Mouse (Mus musculus) frontal cortex, postnatal 14 days (tissue): ENCODE data around the gene Mapk8ip2.
"Not testable (repeated sequence)": the region's sequence is repeated elsewhere in the genome, so short reads cannot be mapped to it uniquely, and the experiment has no call there.

Experiments
- DNase-seq, 2 experiments: peaks; one replicate each; pipeline ENCODE4 v3.0.0; 2022; ENCODE audit warnings: low spot score in 2 of 2

The Mapk8ip2 gene

DNA sequence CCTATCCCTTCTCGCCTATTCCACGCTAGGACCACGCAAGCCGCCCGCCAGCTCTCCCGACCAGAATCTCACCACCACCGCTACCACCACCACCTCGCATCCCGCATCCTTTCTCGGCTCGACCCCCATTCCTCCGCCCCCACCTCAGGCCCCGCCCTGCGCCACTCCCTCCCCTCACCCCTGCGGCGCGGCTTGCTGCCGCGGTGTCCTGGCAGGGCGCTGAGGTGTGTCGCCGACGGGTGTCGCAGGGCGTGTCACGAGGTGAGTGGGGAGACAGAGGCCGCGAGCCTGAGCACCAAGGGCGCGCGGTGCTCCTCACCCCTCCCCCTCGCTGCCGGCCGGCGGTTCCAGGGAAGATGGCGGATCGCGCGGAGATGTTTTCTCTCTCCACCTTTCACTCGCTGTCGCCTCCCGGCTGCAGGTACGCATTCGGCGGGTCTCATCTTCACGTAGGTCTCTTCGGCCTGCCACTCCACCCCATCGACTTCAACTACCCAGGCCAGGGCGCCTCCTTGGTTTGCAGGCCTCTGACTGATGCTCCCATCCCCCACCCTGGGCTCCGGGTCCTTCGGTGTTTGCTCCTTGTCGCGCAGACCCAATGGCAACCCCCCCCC is at the start of gene Mapk8ip2:
Gene Mapk8ip2, plus strand, starts transcription at position 49 of the 614 bp plus-strand sequence.
- peak; percentile 43 to 48 for DNase-seq

DNA sequence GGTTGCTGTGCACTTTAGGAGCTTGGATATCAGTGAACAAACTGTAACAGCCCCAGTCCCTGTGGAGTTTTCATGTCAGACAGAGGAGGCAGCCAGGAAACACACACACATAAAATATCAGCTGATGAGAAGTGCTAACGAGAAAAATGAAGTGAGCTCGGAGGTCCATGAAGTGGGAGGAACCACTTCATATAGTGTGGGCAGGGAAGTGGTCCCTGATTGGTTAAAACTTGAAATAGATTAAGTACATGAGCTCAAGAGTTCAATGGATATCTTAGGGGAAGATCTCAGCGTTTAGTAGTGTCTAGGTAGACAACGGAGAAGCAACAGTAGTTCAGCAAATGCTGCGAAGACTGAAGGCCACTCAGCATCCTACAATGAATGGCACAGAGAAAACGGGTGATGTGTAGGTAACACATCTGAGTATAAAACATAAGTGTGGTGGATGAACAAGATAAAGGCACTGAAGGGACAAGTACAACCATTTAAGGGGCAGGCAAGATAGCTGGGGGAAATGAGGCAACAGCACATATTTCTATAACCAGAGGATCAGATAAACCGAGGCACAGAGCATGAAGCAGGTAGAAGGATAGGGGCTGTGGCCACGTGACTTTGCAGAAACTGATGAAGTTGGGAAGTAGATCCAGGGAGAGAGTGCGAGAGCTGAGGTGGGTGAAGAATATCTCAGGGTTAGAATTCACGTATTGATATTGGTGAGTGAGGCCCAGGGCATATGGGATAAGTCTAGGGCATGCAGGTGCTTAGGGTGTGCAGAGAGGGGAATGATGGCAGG is 48.7 kb upstream of the Mapk8ip2 start:
- no peak for DNase-seq

DNA sequence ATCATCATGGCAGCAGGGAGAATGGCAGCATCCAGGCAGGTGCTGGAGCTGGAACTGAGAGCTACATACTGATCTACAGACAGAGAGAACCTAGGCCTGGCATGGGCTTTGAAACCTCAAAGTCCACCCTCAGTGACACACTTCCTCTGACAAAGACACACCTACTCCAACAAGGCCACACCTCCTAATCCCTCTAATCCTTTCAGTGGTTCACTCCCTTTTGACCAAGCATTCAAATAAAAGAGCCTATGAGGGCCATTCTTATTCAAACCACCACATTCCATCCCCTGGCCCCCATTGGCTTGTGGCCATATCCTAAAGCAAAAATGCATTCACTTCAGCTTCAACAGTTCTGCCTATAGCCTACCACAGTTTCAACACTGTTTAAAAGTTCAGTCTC is 47.0 kb upstream of the Mapk8ip2 start:
- DNase-seq = no peak

DNA sequence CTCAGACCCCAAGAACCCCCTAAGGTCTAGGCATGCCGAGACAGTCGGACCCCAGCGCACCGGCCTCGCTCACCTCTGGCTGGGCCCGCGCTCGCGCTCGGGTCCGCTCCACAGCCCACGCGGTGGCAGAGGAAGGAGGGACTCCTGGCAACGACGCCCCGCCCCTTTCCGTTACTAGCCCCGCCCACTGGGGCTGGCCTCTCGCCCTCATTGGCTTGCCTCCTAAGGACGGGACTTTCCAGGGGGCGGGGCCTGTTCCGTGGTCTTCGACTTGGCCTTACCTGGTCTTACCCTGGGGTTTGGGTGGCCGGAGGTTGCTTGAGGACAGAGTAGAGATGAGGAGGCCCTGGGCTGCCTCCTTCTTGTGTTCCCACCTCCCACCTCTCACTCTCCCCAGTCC is 43.6 kb upstream of the Mapk8ip2 start, which contains the start of gene Syce3:
Gene Syce3, minus strand, starts transcription at position 386 of the 400 bp plus-strand sequence.
- DNase-seq = no peak

DNA sequence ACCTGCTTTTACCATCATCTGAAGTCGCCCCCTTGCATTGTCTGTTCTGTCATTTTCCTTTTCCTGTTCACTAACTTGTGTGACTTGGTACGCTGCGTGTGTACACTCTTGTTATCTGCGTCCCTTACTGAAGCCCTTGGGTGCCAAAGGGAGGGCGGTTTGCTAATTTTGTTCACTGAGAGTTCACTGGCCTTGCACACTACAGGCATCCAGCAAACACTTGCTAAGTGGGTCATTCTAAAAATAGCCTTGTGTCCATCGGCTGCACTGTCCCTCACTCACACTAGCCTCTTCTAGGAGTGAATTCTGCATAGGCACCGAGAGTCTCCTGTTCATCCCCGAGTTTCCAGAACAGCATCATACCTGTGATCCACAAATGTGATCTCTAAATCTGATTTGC is 38.4 kb upstream of the Mapk8ip2 start:
- no peak for DNase-seq

DNA sequence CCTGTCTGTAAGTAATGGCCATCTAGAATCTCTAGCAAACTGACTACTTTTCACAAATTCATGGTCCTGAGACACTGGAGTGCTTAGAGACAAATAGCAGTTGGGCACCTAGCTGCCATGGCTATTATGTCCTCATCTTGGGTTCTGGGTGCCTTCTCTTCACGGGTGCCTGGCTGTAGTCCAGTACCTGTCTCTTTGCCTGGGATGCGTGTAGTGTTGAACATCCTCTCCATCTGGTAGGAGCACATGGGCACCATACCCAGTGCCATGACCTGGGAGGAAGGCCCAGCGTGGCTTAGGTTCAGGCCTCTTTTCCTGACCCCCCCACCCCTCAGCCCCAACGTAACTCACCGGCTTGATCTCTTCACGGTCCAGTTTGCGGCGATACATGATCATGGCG is 31.8 kb upstream of the Mapk8ip2 start:
- no peak for DNase-seq

DNA sequence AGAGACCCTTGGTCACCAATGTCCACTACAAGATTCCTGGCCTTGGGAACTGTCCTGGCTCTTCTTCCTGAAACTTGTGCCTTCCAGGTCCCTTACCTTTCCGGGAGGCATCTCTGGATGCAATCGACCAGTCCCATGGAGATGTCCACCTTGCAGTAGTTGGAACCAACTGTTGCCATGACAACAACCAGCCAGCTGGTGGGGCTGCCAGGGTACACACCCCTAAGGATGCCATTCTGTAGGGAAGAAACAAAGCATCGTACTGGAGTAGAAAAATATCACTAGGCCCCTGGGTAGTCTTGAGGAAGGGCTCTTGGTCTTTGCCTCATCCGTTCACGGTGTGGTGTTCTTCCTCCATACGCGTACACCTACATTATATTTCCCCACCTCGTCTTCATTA is 29.1 kb upstream of the Mapk8ip2 start:
- DNase-seq = no peak

DNA sequence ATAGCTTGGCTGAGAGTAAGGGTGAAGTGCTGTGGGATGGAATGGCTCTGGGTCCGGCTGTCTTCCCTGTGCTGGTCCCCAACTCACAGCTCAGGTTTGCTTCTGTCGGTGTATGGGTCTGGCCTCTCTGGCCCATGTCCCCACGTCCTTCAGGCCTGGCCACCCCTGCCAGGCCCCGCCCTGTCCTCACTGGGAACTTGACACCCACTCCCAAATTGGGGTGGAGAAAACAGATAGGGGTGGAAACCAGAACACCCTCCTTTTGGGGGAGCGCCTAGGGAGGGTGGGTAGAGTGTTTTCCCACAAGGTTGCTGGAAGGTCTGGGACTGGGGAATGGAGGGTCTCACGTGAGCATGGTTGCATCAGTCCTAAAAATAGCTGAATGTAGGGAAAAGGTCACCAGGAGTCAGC is 28.0 kb upstream of the Mapk8ip2 start, which contains the start of gene Cpt1b:
Gene Cpt1b, minus strand, starts transcription at position 153 of the 411 bp plus-strand sequence.
- DNase-seq = no peak

DNA sequence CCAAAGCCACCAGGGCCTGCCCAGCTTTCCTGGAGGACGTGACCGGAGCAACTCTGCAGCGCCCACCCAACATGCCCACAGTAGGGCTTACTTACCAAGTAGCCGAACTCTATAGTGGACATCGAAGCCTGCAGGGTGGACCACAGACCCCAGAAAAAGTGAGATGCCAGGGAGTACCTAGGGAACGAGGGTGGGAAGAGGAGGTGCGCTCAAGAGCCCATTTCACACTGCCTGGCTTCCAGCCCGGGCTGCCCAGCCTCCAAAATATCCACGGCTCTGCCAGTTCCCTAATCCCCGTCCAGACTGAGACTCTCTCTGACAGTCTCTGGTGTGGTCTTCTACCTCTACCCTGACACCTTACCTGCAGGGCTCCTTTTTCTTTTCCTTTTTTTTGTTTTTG is 27.0 kb upstream of the Mapk8ip2 start:
- no peak for DNase-seq

DNA sequence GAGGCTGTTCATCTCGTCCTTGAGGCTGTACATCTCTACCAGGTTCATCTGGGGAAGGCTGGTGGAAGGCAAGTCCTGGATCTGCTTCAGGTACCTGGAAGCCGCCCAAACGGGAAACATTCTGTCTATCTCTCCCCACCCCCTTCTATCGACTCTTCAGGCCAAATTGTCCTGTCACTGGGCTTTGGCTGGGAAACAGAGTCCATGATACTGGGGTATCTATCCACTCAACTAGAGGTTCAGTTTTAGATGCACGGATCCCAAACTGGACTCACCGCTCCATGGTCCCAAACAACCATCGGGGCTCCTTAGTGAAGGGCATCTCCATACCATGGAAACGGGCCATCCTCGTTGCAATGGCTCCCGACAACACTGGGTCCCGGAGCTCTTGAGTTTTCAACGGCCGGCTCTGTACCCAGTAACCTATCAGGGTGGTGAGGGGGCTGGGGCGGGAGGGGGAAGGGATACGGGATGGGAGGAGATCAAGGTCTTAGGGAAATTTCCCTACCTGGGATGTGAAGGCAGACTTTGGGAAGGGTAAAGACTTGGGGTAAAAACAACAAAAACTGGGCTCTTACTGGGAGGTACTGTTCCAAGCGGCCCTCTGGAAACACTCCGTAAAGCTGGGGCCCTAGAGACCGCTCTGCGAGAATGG is 25.4 kb upstream of the Mapk8ip2 start:
- DNase-seq = no peak

DNA sequence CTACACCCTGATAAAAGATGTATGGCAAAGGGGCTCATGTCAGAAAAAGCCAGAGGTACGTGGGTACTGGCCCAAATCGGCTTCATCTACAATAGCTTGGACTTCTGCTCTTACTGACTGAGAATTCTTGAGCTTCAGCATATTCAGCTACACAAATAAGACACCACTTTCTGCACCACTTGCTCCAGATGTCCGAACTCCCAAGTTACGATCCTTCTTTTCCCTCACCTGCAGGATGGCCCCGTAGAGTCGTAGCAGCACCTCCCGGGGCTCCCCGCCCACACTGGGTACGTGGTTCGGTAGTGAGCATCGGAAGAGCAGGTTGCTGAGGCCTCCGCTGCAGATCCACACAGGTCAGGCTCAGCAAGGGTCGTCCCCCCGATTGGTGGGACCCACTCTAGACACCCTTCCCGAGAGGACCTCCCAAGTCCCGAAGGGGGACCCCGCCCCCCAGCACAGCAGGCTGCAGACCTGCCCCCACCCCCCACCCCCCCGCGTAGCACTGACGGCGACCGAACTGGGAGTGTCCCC is 24.8 kb upstream of the Mapk8ip2 start:
- peak in 1 of 2 experiments; percentile 17 for DNase-seq

DNA sequence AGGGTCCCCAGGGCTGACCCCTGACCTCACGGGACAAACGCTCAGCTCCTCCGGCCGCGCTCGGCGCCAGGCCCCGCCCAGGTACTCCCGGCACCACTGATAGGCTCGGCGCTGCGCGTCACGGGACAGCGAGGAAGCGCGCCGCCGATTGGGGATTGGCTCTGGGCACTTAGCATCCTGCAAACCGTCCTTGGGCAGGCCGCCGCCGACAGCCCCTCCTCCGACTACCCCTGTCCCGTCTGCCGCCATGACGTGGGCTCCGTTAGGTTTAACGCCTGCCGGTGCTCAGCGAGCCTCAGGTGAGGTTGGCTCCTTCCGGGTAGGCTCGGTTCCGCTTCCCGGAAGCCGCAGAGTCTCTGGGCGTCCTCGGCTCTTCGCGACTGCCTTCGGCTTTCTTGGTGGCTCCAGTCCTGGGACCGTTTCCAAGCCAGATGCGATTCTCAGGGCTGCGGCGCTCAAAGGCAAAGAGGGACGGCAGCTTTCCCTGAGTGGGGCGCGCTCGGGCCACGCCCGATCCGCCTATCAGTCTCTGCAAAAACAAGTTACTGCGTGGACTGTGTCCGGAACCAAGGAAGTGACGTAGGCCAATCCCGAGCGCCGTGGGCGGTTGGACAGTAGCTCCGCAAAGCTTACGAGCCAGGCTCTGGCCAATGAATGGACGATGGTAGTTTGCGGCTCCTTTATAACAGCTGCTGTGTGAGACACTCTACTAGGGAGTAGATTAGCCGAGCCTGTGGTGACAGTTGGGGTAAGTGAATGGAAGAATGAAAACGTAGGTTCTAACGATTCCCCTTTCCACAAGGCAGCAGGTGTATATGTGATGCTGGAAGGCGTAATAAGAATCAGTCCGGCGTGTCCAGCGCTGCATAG is 24.1 kb upstream of the Mapk8ip2 start, which contains the start of the genes C730034F03Rik, Gm44502 and Chkb:
Gene C730034F03Rik, plus strand, starts transcription at position 238 of the 870 bp plus-strand sequence.
Gene Gm44502, minus strand, starts transcription at position 345 of the 870 bp plus-strand sequence.
Gene Chkb, minus strand, starts transcription at position 557 of the 870 bp plus-strand sequence.
- peak; percentile 91 for DNase-seq

DNA sequence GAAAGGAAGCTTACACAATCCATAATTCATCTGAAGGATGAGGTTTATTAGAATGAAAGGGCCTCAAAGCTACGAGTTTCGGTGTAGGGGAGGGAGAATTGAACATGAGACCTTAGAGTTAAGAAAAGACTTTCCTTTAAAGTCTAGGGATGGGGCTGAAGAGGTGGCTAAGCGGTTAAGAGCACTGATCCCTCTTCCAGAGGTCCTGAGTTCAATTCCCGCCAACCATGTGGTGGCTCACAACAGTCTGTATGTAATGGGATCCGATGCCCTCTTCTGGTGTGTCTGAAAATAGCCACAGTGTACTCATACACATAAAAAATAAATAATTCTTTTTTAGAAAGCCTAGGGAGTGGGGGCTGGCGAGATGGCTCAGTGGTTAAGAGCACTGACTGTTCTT is 23.4 kb upstream of the Mapk8ip2 start:
- no peak for DNase-seq

DNA sequence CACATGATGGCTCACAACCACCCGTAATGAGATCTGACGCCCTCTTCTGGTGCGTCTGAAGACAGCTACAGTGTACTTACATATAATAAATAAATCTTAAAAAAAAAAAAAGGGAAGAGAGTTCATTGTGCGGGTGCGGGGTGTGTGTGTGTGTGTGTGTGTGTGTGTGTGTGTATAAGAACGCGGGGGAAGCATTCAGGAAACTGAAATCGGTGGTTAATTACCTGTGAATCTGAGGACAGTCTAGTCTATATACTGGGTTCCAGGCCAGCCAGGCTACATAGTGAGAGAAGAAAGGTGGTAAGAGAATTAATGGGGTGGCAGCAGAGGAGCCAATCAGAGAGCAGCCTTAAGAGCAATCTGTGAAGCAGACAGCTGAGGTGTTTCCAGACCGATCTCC is 22.9 kb upstream of the Mapk8ip2 start:
- not testable (repeated sequence) for DNase-seq

DNA sequence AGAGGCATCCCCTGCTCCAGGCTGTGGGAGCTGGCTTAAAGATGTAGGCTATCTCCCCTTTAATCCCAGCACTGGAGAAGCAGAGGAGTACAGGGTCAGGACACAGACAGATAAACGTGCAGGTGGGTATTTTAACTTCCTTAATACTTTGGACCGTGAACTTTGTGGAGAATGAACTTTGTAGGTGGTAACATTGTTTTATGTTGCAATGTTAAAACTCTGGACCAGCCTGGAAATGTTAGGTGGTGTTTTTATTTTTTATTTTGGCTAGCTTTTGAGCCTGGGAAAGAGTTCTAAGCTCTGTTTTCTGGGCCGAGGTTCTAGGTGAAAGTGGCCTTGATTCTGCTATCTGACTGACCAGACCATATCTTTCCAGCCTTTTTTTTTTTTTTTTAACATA is 22.4 kb upstream of the Mapk8ip2 start:
- DNase-seq = no peak

DNA sequence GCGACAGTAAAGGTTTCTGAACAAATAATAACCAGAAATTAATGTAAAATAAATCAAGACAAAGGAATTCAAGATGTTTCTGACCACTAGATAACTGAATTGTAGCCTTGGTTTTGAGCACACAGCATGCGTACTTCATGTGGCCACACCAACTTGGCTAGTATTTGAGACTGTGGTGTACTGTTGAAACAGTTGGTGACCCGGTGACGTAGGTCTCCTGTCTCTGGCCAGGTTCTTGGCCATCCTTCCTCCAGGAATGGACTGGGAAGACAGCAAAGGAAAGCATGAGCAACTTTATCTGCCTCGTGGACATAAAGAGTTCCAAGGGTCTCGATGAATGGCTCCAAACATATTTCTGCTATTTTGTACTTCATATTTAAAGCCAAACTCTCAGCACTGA is 21.9 kb upstream of the Mapk8ip2 start:
- DNase-seq = no peak

DNA sequence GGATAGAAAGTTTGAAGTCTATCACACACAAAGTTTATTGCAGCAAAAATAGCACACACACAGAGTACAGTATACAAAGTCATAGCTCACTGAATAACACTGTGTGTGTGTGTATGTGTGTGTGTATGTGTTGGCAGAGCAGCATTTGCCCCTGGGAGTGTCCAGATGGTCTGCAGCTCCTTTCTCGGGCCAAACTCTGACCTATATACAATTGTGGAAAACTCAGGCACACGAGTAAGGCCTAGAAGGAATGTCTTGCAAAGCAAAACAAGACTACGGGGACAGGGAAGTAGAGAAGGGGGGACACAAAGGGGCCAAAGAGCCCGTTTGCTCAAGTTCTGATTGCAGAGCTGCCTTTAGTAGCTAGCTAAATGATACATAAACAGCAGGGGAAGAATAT is 20.8 kb upstream of the Mapk8ip2 start:
- DNase-seq = no peak

DNA sequence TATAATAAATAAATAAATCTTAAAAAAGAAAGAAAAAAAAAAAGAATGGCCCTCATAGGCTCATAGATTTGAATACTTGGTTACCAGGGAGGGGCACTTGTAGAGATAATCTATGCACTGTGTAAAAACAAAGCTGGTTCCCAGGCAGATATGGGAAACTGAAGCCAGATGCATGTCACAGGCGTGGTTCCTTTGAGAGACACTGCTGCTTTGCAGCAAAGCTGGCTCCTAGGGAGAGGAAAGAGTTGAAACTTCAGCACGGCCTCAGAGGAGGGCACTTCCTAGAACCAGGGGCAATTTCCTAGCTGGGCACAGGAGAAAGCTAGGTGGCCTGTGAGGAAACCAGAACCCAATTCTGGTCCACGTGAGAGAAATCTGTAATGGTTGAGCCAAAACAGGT is 19.6 kb upstream of the Mapk8ip2 start:
- no peak for DNase-seq

DNA sequence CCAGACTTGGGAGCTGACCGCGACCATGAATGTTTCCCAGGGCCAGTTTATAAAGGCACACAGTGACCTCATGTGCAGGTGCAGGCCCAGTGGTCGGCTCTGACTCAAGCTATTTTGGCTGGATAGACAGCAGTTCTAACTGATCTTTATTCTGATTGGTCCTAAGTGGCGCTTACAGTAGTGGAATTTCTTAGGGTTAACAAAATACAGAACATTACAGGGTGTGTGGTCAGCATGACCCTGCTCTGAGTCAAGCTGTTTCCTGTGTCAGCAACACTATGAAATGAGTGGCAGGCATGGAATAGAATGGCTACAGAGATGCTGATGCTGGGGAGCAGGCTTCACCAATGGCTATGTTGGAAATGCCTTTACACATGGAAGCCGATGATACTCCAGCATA is 17.8 kb upstream of the Mapk8ip2 start:
- DNase-seq = no peak

DNA sequence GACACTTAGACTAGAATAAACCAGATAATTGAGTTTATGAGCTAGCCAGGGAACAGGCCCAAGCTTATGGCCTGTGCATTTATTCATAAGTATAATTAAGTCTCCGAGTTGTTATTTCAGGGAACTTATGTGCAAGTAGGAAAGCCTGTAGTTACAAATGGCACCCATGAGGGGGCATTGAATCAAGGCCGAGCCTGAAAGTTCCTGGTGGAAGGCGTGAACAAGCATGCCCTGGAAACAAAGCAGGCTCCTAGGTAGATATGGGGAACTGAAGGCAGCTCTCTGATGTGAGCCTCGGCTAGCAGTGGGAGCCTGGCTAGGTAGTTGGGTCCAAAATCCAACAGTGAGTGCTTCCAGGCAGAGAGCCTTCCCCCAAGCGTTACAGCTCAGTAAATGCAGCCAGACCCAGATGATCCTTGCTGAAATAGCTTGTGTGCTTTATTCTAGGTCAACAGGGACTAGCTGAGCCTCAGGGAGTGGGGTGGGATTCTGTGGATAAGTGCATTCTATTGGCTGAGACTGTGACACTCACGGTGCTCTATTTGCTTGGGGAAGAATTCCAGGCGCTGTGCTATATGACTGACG is 11.1 kb upstream of the Mapk8ip2 start:
- no peak for DNase-seq
